Mouse (Mus musculus) thymus, adult 2 months (tissue): ENCODE results near the gene Gm20877. TPM values are rescaled to one million over a fixed set of nuclear protein-coding genes. Genes with fewer than 3 reads are reported as not detected.
"Not testable (repeated sequence)": the region's sequence is repeated elsewhere in the genome, so short reads cannot be mapped to it uniquely, and the experiment has no call there.

Source experiments
- DNase-seq: peaks from one replicate; pipeline ENCODE4 v3.0.0; 2021
- H3K27ac ChIP-seq: fragments of 200-500 bp; 2 replicates; pipeline ENCODE4 v1.5.1; 2012; ENCODE audit warnings: low read length, control low read depth; ENCODE audit not compliant: control insufficient read depth, insufficient read depth
- H3K27me3 ChIP-seq: fragments of 200-500 bp; 2 replicates; pipeline ENCODE4 v1.6.1; 2012; ENCODE audit warnings: mild to moderate bottlenecking, low read length, moderate library complexity, mixed read lengths; ENCODE audit not compliant: control insufficient read depth, insufficient read depth
- H3K36me3 ChIP-seq: fragments of 200-500 bp; 2 replicates; pipeline ENCODE4 v1.6.1; 2012; ENCODE audit warnings: mild to moderate bottlenecking, low read length, moderate library complexity; ENCODE audit not compliant: control insufficient read depth, insufficient read depth
- H3K4me1 ChIP-seq: fragments of 200-500 bp; replicated peaks from 2 replicates; pipeline ENCODE4 v1.6.1; 2012; ENCODE audit warnings: low read length; ENCODE audit not compliant: control insufficient read depth, insufficient read depth
- H3K4me3 ChIP-seq: fragments of 200-500 bp; 2 replicates; pipeline ENCODE4 v1.5.1; 2012; ENCODE audit warnings: mild to moderate bottlenecking, low read length, control low read depth, moderate library complexity; ENCODE audit not compliant: control insufficient read depth, insufficient read depth
- WGBS: fragments of 180-500 bp; shearing (Covaris S2); methylation state at CpG from one replicate; pipeline ENCODE4 v1.1.7; 2018; 5-methylcytosine and 5-hydroxymethylcytosine counted together
- polyA plus RNA-seq: library from polyadenylated mRNA; depleted of rRNA; stranded (reverse); fragments of >200 nt; gene quantifications from 2 replicates; pipeline ENCODE4 v1.2.3, GENCODE M21; 2012; rRNA removed

Gene Gm20877
- polyA plus RNA-seq: not detected in 2 replicates

GRCm38 (mm10) chrY:17093573-17093972 lies at the start of gene Gm20877:
TSS of gene Gm20877 (plus strand) at chrY:17093873.
- not testable (repeated sequence) for H3K36me3 ChIP-seq, H3K27me3 ChIP-seq, H3K27ac ChIP-seq, H3K4me3 ChIP-seq, H3K4me1 ChIP-seq, DNase-seq
- no CpG with 5 or more reads among the region's 3 CpGs for WGBS
